Mouse (Mus musculus) limb, embryonic 15.5 days (tissue): ENCODE measurements at regions not wholly inside any gene's neighbourhood (a gene's known extent, or its start where the extent isn't known, plus 50 kb on each side); places are given as distances from the start of the nearest gene placed in this dataset.

Experiments used
- ATAC-seq: fragments of 200-750 bp; cut with Nextera tagmentation; 2 replicates; pipeline ENCODE4 v1.8.0; 2017; ENCODE audit warnings: low read depth, moderate TSS enrichment; ENCODE audit not compliant: insufficient number of reproducible peaks, low FRiP score, low TSS enrichment
- H3K27ac ChIP-seq: fragments of 300-500 bp; sonication (generic); 2 replicates; pipeline ENCODE4 v1.5.1; 2015; ENCODE audit warnings: moderate library complexity, mild to moderate bottlenecking, inconsistent platforms
- H3K27me3 ChIP-seq: fragments of 300-500 bp; sonication (generic); 2 replicates; pipeline ENCODE4 v1.6.1; 2015; ENCODE audit warnings: inconsistent platforms
- H3K36me3 ChIP-seq: fragments of 300-500 bp; sonication (generic); 2 replicates; pipeline ENCODE4 v1.6.1; 2015; ENCODE audit warnings: inconsistent platforms
- H3K4me1 ChIP-seq: fragments of 300-500 bp; sonication (generic); 2 replicates; pipeline ENCODE4 v1.6.1; 2015; ENCODE audit warnings: inconsistent platforms
- H3K4me2 ChIP-seq: fragments of 300-500 bp; sonication (generic); 2 replicates; pipeline ENCODE4 v1.6.1; 2015; ENCODE audit warnings: mild to moderate bottlenecking, inconsistent platforms
- H3K4me3 ChIP-seq: fragments of 300-500 bp; sonication (generic); 2 replicates; pipeline ENCODE4 v1.5.1; 2015; ENCODE audit warnings: mild to moderate bottlenecking, inconsistent platforms
- H3K9ac ChIP-seq: fragments of 300-500 bp; sonication (generic); 2 replicates; pipeline ENCODE4 v1.6.1; 2015; ENCODE audit warnings: inconsistent platforms
- H3K9me3 ChIP-seq: fragments of 300-500 bp; sonication (generic); 2 replicates; pipeline ENCODE4 v1.6.1; 2016; ENCODE audit warnings: inconsistent platforms
- WGBS: fragments of 180-500 bp; shearing (Covaris S2); methylation state at CpG from one replicate; pipeline ENCODE4 v1.1.7; 2015; 5-methylcytosine and 5-hydroxymethylcytosine counted together

- H3K9me3 ChIP-seq, result no peaks in the 10 kb centered on the region
- no peaks in the 10 kb centered on the region for H3K27me3 ChIP-seq
- no peak overlapping the region for H3K4me3 ChIP-seq
- 55% methylated on average over 1 of the region's 1 CpGs for WGBS
- H3K4me1 ChIP-seq, result no peaks in the 10 kb centered on the region
- ATAC-seq, result no peak
- H3K27ac ChIP-seq, result no peak overlapping the region
- no peak overlapping the region for H3K9ac ChIP-seq
- H3K4me2 ChIP-seq, result no peak overlapping the region
- no peaks in the 10 kb centered on the region for H3K36me3 ChIP-seq
These were observed 665.2 kb upstream of the Fam92a start for GRCm38 (mm10) chr4:12837097-12837426.

- H3K4me1 ChIP-seq, result no peaks in the 10 kb centered on the region
- no peaks in the 10 kb centered on the region for H3K36me3 ChIP-seq
- H3K4me2 ChIP-seq, result no peak overlapping the region
- no peak for ATAC-seq
- H3K9me3 ChIP-seq, result no peaks in the 10 kb centered on the region
- 27% methylated on average over 4 of the region's 4 CpGs for WGBS
- H3K27me3 ChIP-seq, result no peaks in the 10 kb centered on the region
- no peak overlapping the region for H3K27ac ChIP-seq
- no peak overlapping the region for H3K4me3 ChIP-seq
- H3K9ac ChIP-seq, result no peak overlapping the region
These were observed 664.7 kb upstream of the Fam92a start for GRCm38 (mm10) chr4:12836326-12837096.

DNA sequence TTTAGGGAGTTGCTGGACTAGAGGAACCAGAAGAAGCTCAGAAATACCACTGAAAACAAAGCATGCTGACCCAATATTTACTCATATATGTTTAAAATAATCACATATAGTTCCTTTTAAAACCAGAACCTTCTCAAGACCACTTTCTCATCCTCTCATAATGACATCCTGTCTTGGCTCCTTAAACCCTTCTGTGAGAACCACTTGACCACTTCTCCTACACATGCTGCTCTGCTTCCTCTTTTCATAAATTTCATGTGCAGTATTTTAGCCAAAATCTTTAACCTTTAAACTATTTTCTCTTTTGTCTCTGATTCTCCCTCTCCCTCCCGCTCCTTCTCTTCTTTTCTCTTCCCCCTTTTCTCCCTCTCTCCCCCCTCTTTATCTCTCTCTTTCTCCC, 654.6 kb upstream of the Fam92a start:
- no peaks in the 10 kb centered on the region for H3K4me1 ChIP-seq
- no peaks in the 10 kb centered on the region for H3K9me3 ChIP-seq
- H3K27me3 ChIP-seq, result no peaks in the 10 kb centered on the region
- no peak overlapping the region for H3K4me2 ChIP-seq
- H3K27ac ChIP-seq, result no peak overlapping the region
- ATAC-seq, result no peak
- H3K36me3 ChIP-seq, result no peaks in the 10 kb centered on the region
- no peak overlapping the region for H3K4me3 ChIP-seq
- H3K9ac ChIP-seq, result no peak overlapping the region
- WGBS, result 81% methylated on average over 1 of the region's 1 CpGs

GRCm38 (mm10) chr4:12814251-12814650, 642.4 kb upstream of the Fam92a start:
- no peaks in the 10 kb centered on the region for H3K36me3 ChIP-seq
- H3K9me3 ChIP-seq, result no peaks in the 10 kb centered on the region
- no peak overlapping the region for H3K9ac ChIP-seq
- no peaks in the 10 kb centered on the region for H3K27me3 ChIP-seq
- 93% methylated on average over 2 of the region's 2 CpGs for WGBS
- no peak overlapping the region for H3K27ac ChIP-seq
- no peak for ATAC-seq
- H3K4me1 ChIP-seq, result no peaks in the 10 kb centered on the region
- no peak overlapping the region for H3K4me3 ChIP-seq
- H3K4me2 ChIP-seq, result no peak overlapping the region

GRCm38 (mm10) chr4:12801186-12801585, 629.4 kb upstream of the Fam92a start:
- Histone ChIP-seq H3K36me3 (no peaks in the 10 kb centered on the region), H3K4me3 (no peak overlapping the region), H3K4me1 (no peaks in the 10 kb centered on the region), H3K9ac (no peak overlapping the region), H3K9me3 (no peaks in the 10 kb centered on the region), H3K27me3 (no peaks in the 10 kb centered on the region), H3K4me2 (no peak overlapping the region), H3K27ac (no peak overlapping the region)
- no peak for ATAC-seq
- WGBS, result 89% methylated on average over 3 of the region's 3 CpGs

GRCm38 (mm10) chr4:12799564-12799963, 627.7 kb upstream of the Fam92a start:
- Histone ChIP-seq H3K27me3 (no peaks in the 10 kb centered on the region), H3K9ac (no peak overlapping the region), H3K4me2 (no peak overlapping the region), H3K36me3 (no peaks in the 10 kb centered on the region), H3K27ac (no peak overlapping the region), H3K4me3 (no peak overlapping the region), H3K4me1 (no peaks in the 10 kb centered on the region), H3K9me3 (no peaks in the 10 kb centered on the region)
- 62% methylated on average over 5 of the region's 5 CpGs for WGBS
- ATAC-seq, result no peak

GRCm38 (mm10) chr4:12792764-12793422, 621.1 kb upstream of the Fam92a start:
- Histone ChIP-seq H3K4me2 (no peak overlapping the region), H3K4me3 (no peak overlapping the region), H3K27me3 (no peaks in the 10 kb centered on the region), H3K27ac (no peak overlapping the region), H3K9me3 (no peaks in the 10 kb centered on the region), H3K36me3 (no peaks in the 10 kb centered on the region), H3K9ac (no peak overlapping the region), H3K4me1 (no peaks in the 10 kb centered on the region)
- WGBS, result 78% methylated on average over 11 of the region's 11 CpGs
- no peak for ATAC-seq

GRCm38 (mm10) chr4:12791786-12792674, 620.2 kb upstream of the Fam92a start:
- Histone ChIP-seq H3K27me3 (no peaks in the 10 kb centered on the region), H3K4me2 (no peak overlapping the region), H3K9ac (no peak overlapping the region), H3K27ac (no peak overlapping the region), H3K9me3 (no peaks in the 10 kb centered on the region), H3K36me3 (no peaks in the 10 kb centered on the region), H3K4me1 (no peaks in the 10 kb centered on the region), H3K4me3 (no peak overlapping the region)
- WGBS, result 75% methylated on average over 9 of the region's 9 CpGs
- no peak for ATAC-seq

GRCm38 (mm10) chr4:12785840-12786239, 614.0 kb upstream of the Fam92a start:
- Histone ChIP-seq H3K36me3 (no peaks in the 10 kb centered on the region), H3K4me1 (no peaks in the 10 kb centered on the region), H3K4me2 (no peak overlapping the region), H3K9ac (no peak overlapping the region), H3K9me3 (no peaks in the 10 kb centered on the region), H3K4me3 (no peak overlapping the region), H3K27ac (no peak overlapping the region), H3K27me3 (no peaks in the 10 kb centered on the region)
- 64% methylated on average over 4 of the region's 4 CpGs for WGBS
- ATAC-seq, result no peak

GRCm38 (mm10) chr4:12784479-12784878, 612.7 kb upstream of the Fam92a start:
- ATAC-seq, result no peak
- no peak overlapping the region for H3K27ac ChIP-seq
- H3K36me3 ChIP-seq, result no peaks in the 10 kb centered on the region
- no peaks in the 10 kb centered on the region for H3K9me3 ChIP-seq
- H3K27me3 ChIP-seq, result no peaks in the 10 kb centered on the region
- H3K4me1 ChIP-seq, result no peaks in the 10 kb centered on the region
- 82% methylated on average over 3 of the region's 3 CpGs for WGBS
- H3K4me3 ChIP-seq, result no peak overlapping the region
- H3K4me2 ChIP-seq, result no peak overlapping the region
- H3K9ac ChIP-seq, result no peak overlapping the region

GRCm38 (mm10) chr4:12784068-12784467, 612.3 kb upstream of the Fam92a start:
- Histone ChIP-seq H3K9ac (no peak overlapping the region), H3K4me2 (no peak overlapping the region), H3K27ac (no peak overlapping the region), H3K9me3 (no peaks in the 10 kb centered on the region), H3K4me3 (no peak overlapping the region), H3K4me1 (no peaks in the 10 kb centered on the region), H3K27me3 (no peaks in the 10 kb centered on the region), H3K36me3 (no peaks in the 10 kb centered on the region)
- 82% methylated on average over 11 of the region's 11 CpGs for WGBS
- ATAC-seq, result no peak
